Mouse (Mus musculus) liver, embryonic 16.5 days (tissue): ENCODE results near the gene Prf1. TPM values are rescaled to one million over a fixed set of nuclear protein-coding genes. Genes with fewer than 3 reads are reported as not detected.

ENCODE experiments used
- ATAC-seq: fragments of 200-750 bp; cut with Nextera tagmentation; 2 replicates; pipeline ENCODE4 v1.8.0; 2017; ENCODE audit warnings: low read depth, mild to moderate bottlenecking, moderate number of reproducible peaks, moderate library complexity
- H3K27ac ChIP-seq: fragments of 300-500 bp; sonication (generic); 2 replicates; pipeline ENCODE4 v1.5.1; 2014; ENCODE audit warnings: mild to moderate bottlenecking, low read length
- H3K27me3 ChIP-seq: fragments of 300-500 bp; sonication (generic); 2 replicates; pipeline ENCODE4 v1.6.1; 2014; ENCODE audit warnings: low read depth, low read length, mixed read lengths; ENCODE audit not compliant: control insufficient read depth, insufficient read depth
- H3K36me3 ChIP-seq: fragments of 300-500 bp; sonication (generic); 2 replicates; pipeline ENCODE4 v1.6.1; 2014; ENCODE audit warnings: mild to moderate bottlenecking; ENCODE audit not compliant: control insufficient read depth, insufficient read depth
- H3K4me1 ChIP-seq: fragments of 300-500 bp; sonication (generic); 2 replicates; pipeline ENCODE4 v1.6.1; 2014; ENCODE audit warnings: low read depth, low read length, mixed read lengths; ENCODE audit not compliant: control insufficient read depth
- H3K4me2 ChIP-seq: fragments of 300-500 bp; sonication (generic); 2 replicates; pipeline ENCODE4 v1.6.1; 2014; ENCODE audit warnings: low read depth, low read length, mixed read lengths
- H3K4me3 ChIP-seq: fragments of 300-500 bp; sonication (generic); 2 replicates; pipeline ENCODE4 v1.5.1; 2014; ENCODE audit warnings: low read depth, mild to moderate bottlenecking, low read length
- H3K9ac ChIP-seq: fragments of 300-500 bp; sonication (generic); 2 replicates; pipeline ENCODE4 v1.6.1; 2014; ENCODE audit warnings: low read depth, low read length
- H3K9me3 ChIP-seq: fragments of 300-500 bp; sonication (generic); replicated peaks from 2 replicates; pipeline ENCODE4 v1.6.1; 2016; ENCODE audit warnings: low read length; ENCODE audit not compliant: control insufficient read depth
- WGBS: fragments of 180-500 bp; shearing (Covaris S2); extraction: QIAGEN DNeasy Blood & Tissue Kit; methylation state at CpG from one replicate; pipeline ENCODE4 v1.1.7; 2014; ENCODE audit not compliant: insufficient replicate concordance; 5-methylcytosine and 5-hydroxymethylcytosine counted together
- polyA plus RNA-seq: library from polyadenylated mRNA; unstranded; fragments of >200 nt; fragmentation: Nextera tagmentation; extraction: Ambion mirVana; gene quantifications from 2 replicates; pipeline ENCODE4 v1.2.1, GENCODE M21; 2015

The Prf1 gene
- polyA plus RNA-seq: 0.13 TPM in 1 of 2 replicates, not detected in the other

- no peaks in the 10 kb centered on the region for H3K4me1 ChIP-seq
- H3K9ac ChIP-seq: no peak within 1 kb of the TSS
- no peak within 1 kb of the TSS for H3K4me3 ChIP-seq
- no peaks in the 10 kb centered on the region for H3K9me3 ChIP-seq
- no peaks in the 10 kb centered on the region for H3K36me3 ChIP-seq
- H3K4me2 ChIP-seq: no peak within 1 kb of the TSS
- 23% methylated on average over 7 of the region's 7 CpGs for WGBS
- no peaks in the 10 kb centered on the region for H3K27me3 ChIP-seq
- ATAC-seq: no peak
- H3K27ac ChIP-seq: no peak within 1 kb of the TSS
Observed at GRCm38 (mm10) chr10:61297477-61297876, at the start of gene Prf1. Gene Prf1, plus strand, starts transcription at chr10:61297833.

- no peak for ATAC-seq
- Histone ChIP-seq H3K4me3 (no peak overlapping the region), H3K4me1 (no peaks in the 10 kb centered on the region)
Observed at GRCm38 (mm10) chr10:61248596-61249114, 49.0 kb upstream of the Prf1 start.

GRCm38 (mm10) chr10:61249951-61250350 is 47.7 kb upstream of the Prf1 start:
- H3K36me3 ChIP-seq: no peaks in the 10 kb centered on the region
- no peaks in the 10 kb centered on the region for H3K4me1 ChIP-seq
- H3K4me2 ChIP-seq: no peak overlapping the region
- no peak overlapping the region for H3K4me3 ChIP-seq
- H3K9ac ChIP-seq: no peak overlapping the region
- no peak for ATAC-seq
- 53% methylated on average over 2 of the region's 2 CpGs for WGBS
- H3K27ac ChIP-seq: no peak overlapping the region
- no peaks in the 10 kb centered on the region for H3K9me3 ChIP-seq
- H3K27me3 ChIP-seq: no peaks in the 10 kb centered on the region

More at GRCm38 (mm10) chr10:61248596-61249114, 49.0 kb upstream of the Prf1 start:
- WGBS: 73% methylated on average over 13 of the region's 13 CpGs
- Histone ChIP-seq H3K4me2 (no peak overlapping the region), H3K36me3 (no peaks in the 10 kb centered on the region), H3K27me3 (no peaks in the 10 kb centered on the region), H3K9ac (no peak overlapping the region), H3K27ac (no peak overlapping the region), H3K9me3 (no peaks in the 10 kb centered on the region)

GRCm38 (mm10) chr10:61254761-61255160 is 42.9 kb upstream of the Prf1 start:
- H3K4me1 ChIP-seq: no peaks in the 10 kb centered on the region
- H3K36me3 ChIP-seq: no peaks in the 10 kb centered on the region
- no peak overlapping the region for H3K4me2 ChIP-seq
- 63% methylated on average over 6 of the region's 6 CpGs for WGBS
- H3K9ac ChIP-seq: no peak overlapping the region
- H3K27ac ChIP-seq: no peak overlapping the region
- H3K9me3 ChIP-seq: no peaks in the 10 kb centered on the region
- H3K4me3 ChIP-seq: no peak overlapping the region
- H3K27me3 ChIP-seq: no peaks in the 10 kb centered on the region
- ATAC-seq: no peak

GRCm38 (mm10) chr10:61255190-61255589 is 42.4 kb upstream of the Prf1 start:
- WGBS: 69% methylated on average over 8 of the region's 8 CpGs
- no peak overlapping the region for H3K4me2 ChIP-seq
- H3K27me3 ChIP-seq: no peaks in the 10 kb centered on the region
- H3K9me3 ChIP-seq: no peaks in the 10 kb centered on the region
- H3K4me3 ChIP-seq: no peak overlapping the region
- no peak for ATAC-seq
- no peak overlapping the region for H3K9ac ChIP-seq
- no peak overlapping the region for H3K27ac ChIP-seq
- no peaks in the 10 kb centered on the region for H3K4me1 ChIP-seq
- no peaks in the 10 kb centered on the region for H3K36me3 ChIP-seq

GRCm38 (mm10) chr10:61256665-61257064 is 41.0 kb upstream of the Prf1 start:
- Histone ChIP-seq H3K36me3 (no peaks in the 10 kb centered on the region), H3K27me3 (no peaks in the 10 kb centered on the region), H3K4me3 (no peak overlapping the region), H3K9me3 (no peaks in the 10 kb centered on the region), H3K4me1 (no peaks in the 10 kb centered on the region), H3K27ac (no peak overlapping the region), H3K9ac (no peak overlapping the region), H3K4me2 (no peak overlapping the region)
- 66% methylated on average over 9 of the region's 9 CpGs for WGBS
- ATAC-seq: no peak

- H3K4me2 ChIP-seq: no peak overlapping the region
- H3K9me3 ChIP-seq: no peaks in the 10 kb centered on the region
- 46% methylated on average over 1 of the region's 1 CpGs for WGBS
- ATAC-seq: no peak
- no peaks in the 10 kb centered on the region for H3K36me3 ChIP-seq
- no peak overlapping the region for H3K4me3 ChIP-seq
- no peaks in the 10 kb centered on the region for H3K4me1 ChIP-seq
- no peak overlapping the region for H3K27ac ChIP-seq
- H3K27me3 ChIP-seq: no peaks in the 10 kb centered on the region
- H3K9ac ChIP-seq: no peak overlapping the region
Observed at GRCm38 (mm10) chr10:61258131-61258530, 39.5 kb upstream of the Prf1 start.

- Histone ChIP-seq H3K27me3 (no peaks in the 10 kb centered on the region), H3K9me3 (no peaks in the 10 kb centered on the region), H3K4me3 (no peak overlapping the region), H3K9ac (no peak overlapping the region), H3K27ac (no peak overlapping the region), H3K4me1 (no peaks in the 10 kb centered on the region), H3K36me3 (no peaks in the 10 kb centered on the region), H3K4me2 (no peak overlapping the region)
- WGBS: 27% methylated on average over 13 of the region's 13 CpGs
- no peak for ATAC-seq
Observed at GRCm38 (mm10) chr10:61261229-61262156, 36.1 kb upstream of the Prf1 start.

GRCm38 (mm10) chr10:61263606-61264005 is 34.0 kb upstream of the Prf1 start:
- H3K4me1 ChIP-seq: no peaks in the 10 kb centered on the region
- H3K4me3 ChIP-seq: no peak overlapping the region
- no peaks in the 10 kb centered on the region for H3K27me3 ChIP-seq
- no peak overlapping the region for H3K9ac ChIP-seq
- H3K9me3 ChIP-seq: no peaks in the 10 kb centered on the region
- no peak overlapping the region for H3K4me2 ChIP-seq
- no peak for ATAC-seq
- H3K27ac ChIP-seq: no peak overlapping the region
- no peaks in the 10 kb centered on the region for H3K36me3 ChIP-seq
- 56% methylated on average over 8 of the region's 8 CpGs for WGBS
